Mouse (Mus musculus) left cerebral cortex, adult 2 months (tissue): Measurements from ENCODE around the gene Try4. TPM values are rescaled to one million over a fixed set of nuclear protein-coding genes. Genes with fewer than 3 reads are reported as not detected.
A peak's percentile ranks its signal among the peaks of the same experiment; 100 is the strongest.
"Not testable (repeated sequence)": the region's sequence is repeated elsewhere in the genome, so short reads cannot be mapped to it uniquely, and the experiment has no call there.

Experiments used
- DNase-seq, 2 experiments: peaks; one replicate each; pipeline ENCODE4 v3.0.0; 2021 to 2022; ENCODE audit warnings: low spot score in 2 of 2, mixed read lengths in 1 of 2; ENCODE audit errors: extremely low spot score in 1 of 2
- H3K27ac ChIP-seq: fragments of 200-600 bp; 2 replicates; pipeline ENCODE4 v1.8.1; 2022
- H3K4me3 ChIP-seq: fragments of 200-600 bp; 2 replicates; pipeline ENCODE4 v1.8.1; 2022
- CTCF ChIP-seq: fragments of 200-600 bp; IDR thresholded peaks from 2 replicates; pipeline ENCODE4 v1.8.1; 2022; ENCODE audit warnings: antibody characterized with exemption, mild to moderate bottlenecking, moderate library complexity
- intact Hi-C: fragments of 180-260 bp; cut with DNase I; formaldehyde crosslinking; loops from one replicate; pipeline ENCODE4 v1.15.1; 2025
- long read RNA-seq, 2 experiments: library from polyadenylated mRNA; stranded (forward); transcript quantifications; one replicate each; pipeline ENCODE4 v2.0.0; 2021; ENCODE audit warnings: borderline mapping rate in 2 of 2
- total RNA-seq, 2 experiments: library from RNA; stranded (reverse); gene quantifications; 2 replicates each; pipeline ENCODE4 v1.2.3; 2021

Gene Try4
- total RNA-seq = not detected
- long read RNA-seq, experiment 1 = 0 reads
- long read RNA-seq, experiment 2 = 0 reads

- TF ChIP-seq CTCF = no peak
- intact Hi-C loops = no loop called here
- DNase-seq = no peak
- H3K4me3 ChIP-seq = no peak within 1 kb of the TSS
- H3K27ac ChIP-seq = no peak within 1 kb of the TSS
Measured at GRCm38 (mm10) chr6:41301969-41302368, at the start of gene Try4. Try4 (plus strand) TSS chr6:41302269.

GRCm38 (mm10) chr6:41253314-41253713, 48.8 kb upstream of the Try4 start:
- DNase-seq, H3K27ac ChIP-seq, intact Hi-C loops, H3K4me3 ChIP-seq: not testable (repeated sequence)

- intact Hi-C loops = loop anchor here (5.0 kb wide), 2 partner anchors 154 to 199 kb away; no protein-coding TSS in a partner anchor
- DNase-seq = no peak
Measured at GRCm38 (mm10) chr6:41256424-41256823, 45.6 kb upstream of the Try4 start.

DNA sequence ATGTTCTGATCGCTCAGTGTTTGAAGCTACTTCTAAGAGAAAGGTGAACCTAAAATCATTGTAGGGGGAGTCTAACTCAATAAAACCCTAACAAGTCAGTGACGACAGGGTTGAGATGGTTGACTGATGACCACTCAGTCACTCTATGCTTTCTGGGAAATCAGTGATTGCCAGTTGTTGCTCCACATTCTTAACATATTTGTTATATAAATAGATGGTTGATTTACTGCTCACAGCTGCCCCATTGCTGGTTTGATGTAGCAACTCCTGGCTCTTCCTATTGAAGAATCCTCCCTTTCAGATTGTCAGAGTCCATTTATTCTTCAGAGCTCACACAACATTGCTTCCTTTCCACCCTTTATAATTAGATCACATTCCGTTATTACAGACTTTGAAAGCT, 44.6 kb upstream of the Try4 start:
- DNase-seq = no peak
- intact Hi-C loops = loop anchor here (5.0 kb wide), 2 partner anchors 155 to 200 kb away; no protein-coding TSS in a partner anchor
- Histone ChIP-seq H3K4me3 (no peak overlapping the region), H3K27ac (peak overlapping the region; percentile 75)
- TF ChIP-seq CTCF = no peak

More at GRCm38 (mm10) chr6:41256424-41256823, 45.6 kb upstream of the Try4 start:
- Histone ChIP-seq H3K27ac (peak overlapping the region; percentile 75), H3K4me3 (no peak overlapping the region)
- no peak for TF ChIP-seq CTCF

- H3K4me3 ChIP-seq = no peak overlapping the region
- peak; percentile 71 for TF ChIP-seq CTCF
- intact Hi-C loops = loop anchor here (2.0 kb wide), 1 partner anchor 268 kb away; no protein-coding TSS in a partner anchor
- no peak overlapping the region for H3K27ac ChIP-seq
- no peak for DNase-seq
Measured at GRCm38 (mm10) chr6:41262796-41263195, 39.3 kb upstream of the Try4 start.

DNA sequence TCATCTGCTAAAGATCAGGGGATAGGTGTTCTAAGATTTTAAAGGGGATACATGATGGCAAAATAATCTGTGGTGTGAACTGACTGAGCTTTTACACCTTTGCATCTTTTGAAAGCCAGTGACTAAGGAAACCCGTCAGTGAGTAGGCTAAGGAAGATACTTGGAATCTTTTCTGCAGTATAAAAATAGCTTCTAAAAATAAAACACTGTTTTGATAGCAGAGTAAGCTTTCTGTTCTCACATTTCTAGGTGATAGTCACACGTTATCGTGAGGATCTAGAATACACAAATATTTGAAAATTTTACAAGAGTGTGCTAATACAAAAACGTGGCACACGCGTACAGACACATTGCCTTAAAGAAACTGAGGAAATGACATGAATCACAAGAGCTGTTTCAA, 35.9 kb upstream of the Try4 start:
- H3K27ac ChIP-seq = no peak overlapping the region
- no peak overlapping the region for H3K4me3 ChIP-seq
- DNase-seq = no peak
- intact Hi-C loops = no loop called here
- TF ChIP-seq CTCF = no peak

GRCm38 (mm10) chr6:41298255-41298654, 3.8 kb upstream of the Try4 start:
- no peak for DNase-seq
- Histone ChIP-seq H3K4me3 (no peak overlapping the region), H3K27ac (no peak overlapping the region)
- no peak for TF ChIP-seq CTCF
- intact Hi-C loops = no loop called here

GRCm38 (mm10) chr6:41316741-41317140, 14.7 kb downstream of the Try4 start, which contains the start of gene Try5:
Try5 (minus strand) TSS chr6:41316841.
- H3K4me3 ChIP-seq, intact Hi-C loops, H3K27ac ChIP-seq, DNase-seq: not testable (repeated sequence)

GRCm38 (mm10) chr6:41353932-41354331, 51.9 kb downstream of the Try4 start, which contains the start of gene Try10:
Try10 (plus strand) TSS chr6:41354105.
- intact Hi-C loops = no loop called here

More at GRCm38 (mm10) chr6:41353932-41354331, 51.9 kb downstream of the Try4 start, which contains the start of gene Try10:
- TF ChIP-seq CTCF = no peak
- Histone ChIP-seq H3K4me3 (no peak within 1 kb of the TSS), H3K27ac (no peak within 1 kb of the TSS)
- DNase-seq = no peak

Other genes starting within 250 kb of the Try4 start
- gene Try5, start 14.6 kb downstream of the Try4 start, total RNA-seq = not detected
- gene Try10, start 51.8 kb downstream of the Try4 start, total RNA-seq = not detected
- not detected for gene Prss3, start 75.4 kb downstream of the Try4 start, total RNA-seq
- gene Gm5771, start 90.1 kb downstream of the Try4 start, total RNA-seq = not detected
- gene Gm10334, start 143.9 kb downstream of the Try4 start, total RNA-seq = under 1 TPM; 0.56 to 0.68 TPM
- gene Prss1, start 156.7 kb downstream of the Try4 start, total RNA-seq = not detected
- gene Prss2, start 219.5 kb downstream of the Try4 start, total RNA-seq = not detected